Mouse (Mus musculus) hindbrain, embryonic 15.5 days (tissue): ENCODE measurements around the gene Gm11238. TPM values are rescaled to one million over a fixed set of nuclear protein-coding genes. Genes with fewer than 3 reads are reported as not detected.
"Not testable (repeated sequence)": the region's sequence is repeated elsewhere in the genome, so short reads cannot be mapped to it uniquely, and the experiment has no call there.

Experiments used
- ATAC-seq: fragments of 200-750 bp; cut with Nextera tagmentation; 2 replicates; pipeline ENCODE4 v1.8.0; 2017; ENCODE audit warnings: low read depth, moderate number of reproducible peaks, moderate TSS enrichment; ENCODE audit not compliant: low FRiP score
- H3K27ac ChIP-seq: fragments of 300-500 bp; sonication (generic); replicated peaks from 2 replicates; pipeline ENCODE4 v1.5.1; 2015; ENCODE audit warnings: mild to moderate bottlenecking, inconsistent platforms
- H3K27me3 ChIP-seq: fragments of 300-500 bp; sonication (generic); 2 replicates; pipeline ENCODE4 v1.6.1; 2015; ENCODE audit warnings: control low read depth, inconsistent platforms
- H3K36me3 ChIP-seq: fragments of 300-500 bp; sonication (generic); 2 replicates; pipeline ENCODE4 v1.6.1; 2015; ENCODE audit warnings: control low read depth, inconsistent platforms
- H3K4me1 ChIP-seq: fragments of 300-500 bp; sonication (generic); replicated peaks from 2 replicates; pipeline ENCODE4 v1.6.1; 2015; ENCODE audit warnings: control low read depth, inconsistent platforms
- H3K4me2 ChIP-seq: fragments of 300-500 bp; sonication (generic); 2 replicates; pipeline ENCODE4 v1.6.1; 2015; ENCODE audit warnings: moderate library complexity, mild to moderate bottlenecking, inconsistent platforms
- H3K4me3 ChIP-seq: fragments of 300-500 bp; sonication (generic); 2 replicates; pipeline ENCODE4 v1.5.1; 2015; ENCODE audit warnings: mild to moderate bottlenecking, inconsistent platforms
- H3K9ac ChIP-seq: fragments of 300-500 bp; sonication (generic); 2 replicates; pipeline ENCODE4 v1.6.1; 2015; ENCODE audit warnings: inconsistent platforms
- H3K9me3 ChIP-seq: fragments of 300-500 bp; sonication (generic); 2 replicates; pipeline ENCODE4 v1.6.1; 2016; ENCODE audit warnings: control low read depth, inconsistent platforms
- WGBS: fragments of 180-500 bp; shearing (Covaris S2); methylation state at CpG from one replicate; pipeline ENCODE4 v1.1.7; 2015; 5-methylcytosine and 5-hydroxymethylcytosine counted together
- polyA plus RNA-seq: library from polyadenylated mRNA; unstranded; fragments of >200 nt; fragmentation: Nextera tagmentation; extraction: Ambion mirVana; gene quantifications from 2 replicates; pipeline ENCODE4 v1.2.1, GENCODE M21; 2015

Gm11238 gene
- polyA plus RNA-seq = not detected in 2 replicates

GRCm38 (mm10) chr4:73607581-73607980 lies at the start of gene Gm11238:
Gm11238 (plus strand) TSS chr4:73607881.
- not testable (repeated sequence) for H3K4me3 ChIP-seq, ATAC-seq

GRCm38 (mm10) chr4:73599248-73599647 lies 8.4 kb upstream of the Gm11238 start:
- no peak overlapping the region for H3K4me3 ChIP-seq
- H3K36me3 ChIP-seq = no peaks in the 10 kb centered on the region
- no peak overlapping the region for H3K27ac ChIP-seq
- H3K4me2 ChIP-seq = no peak overlapping the region
- 7% methylated on average over 3 of the region's 3 CpGs for WGBS
- no peaks in the 10 kb centered on the region for H3K4me1 ChIP-seq
- no peak overlapping the region for H3K9ac ChIP-seq
- H3K27me3 ChIP-seq = no peaks in the 10 kb centered on the region
- peak; percentile 88 for ATAC-seq
- H3K9me3 ChIP-seq = no peaks in the 10 kb centered on the region

More at GRCm38 (mm10) chr4:73607581-73607980, at the start of gene Gm11238:
- H3K9ac ChIP-seq, H3K36me3 ChIP-seq, H3K4me2 ChIP-seq, H3K9me3 ChIP-seq, H3K27me3 ChIP-seq, H3K4me1 ChIP-seq, H3K27ac ChIP-seq: not testable (repeated sequence)
- no CpG with 5 or more reads among the region's 3 CpGs for WGBS

GRCm38 (mm10) chr4:73622684-73623083 lies 15.0 kb downstream of the Gm11238 start, which contains the start of gene Gm11237:
Gm11237 (plus strand) TSS chr4:73622984.
- H3K9me3 ChIP-seq, H3K27me3 ChIP-seq, H3K36me3 ChIP-seq, H3K27ac ChIP-seq, H3K4me2 ChIP-seq, H3K4me1 ChIP-seq, H3K4me3 ChIP-seq, ATAC-seq, H3K9ac ChIP-seq: not testable (repeated sequence)
- no CpG with 5 or more reads among the region's 3 CpGs for WGBS

- not testable (repeated sequence) for H3K36me3 ChIP-seq, H3K9ac ChIP-seq, H3K4me3 ChIP-seq, H3K4me1 ChIP-seq, H3K27ac ChIP-seq, ATAC-seq, H3K9me3 ChIP-seq, H3K4me2 ChIP-seq, H3K27me3 ChIP-seq
- WGBS = no CpG with 5 or more reads among the region's 4 CpGs
Observed at GRCm38 (mm10) chr4:73637821-73638220, 30.1 kb downstream of the Gm11238 start, which contains the start of gene Gm11236. Gm11236 (plus strand) TSS chr4:73638121.

- WGBS = 97% methylated on average over 4 of the region's 4 CpGs
- H3K4me1 ChIP-seq, H3K9me3 ChIP-seq, H3K9ac ChIP-seq, ATAC-seq, H3K4me3 ChIP-seq, H3K27ac ChIP-seq, H3K27me3 ChIP-seq, H3K36me3 ChIP-seq, H3K4me2 ChIP-seq: not testable (repeated sequence)
Observed at GRCm38 (mm10) chr4:73661864-73662263, 54.2 kb downstream of the Gm11238 start.

- WGBS = no CpG with 5 or more reads among the region's 4 CpGs
Observed at GRCm38 (mm10) chr4:73668054-73668453, 60.4 kb downstream of the Gm11238 start, which contains the start of gene Gm11239. Gm11239 (plus strand) TSS chr4:73668354.

GRCm38 (mm10) chr4:73683216-73683615 lies 75.5 kb downstream of the Gm11238 start, which contains the start of gene Gm428:
Gm428 (plus strand) TSS chr4:73683516.
- 78% methylated on average over 1 of the region's 4 CpGs for WGBS
- H3K4me1 ChIP-seq, H3K9me3 ChIP-seq, H3K9ac ChIP-seq, H3K27me3 ChIP-seq, H3K27ac ChIP-seq, ATAC-seq, H3K4me3 ChIP-seq, H3K36me3 ChIP-seq, H3K4me2 ChIP-seq: not testable (repeated sequence)

More at GRCm38 (mm10) chr4:73668054-73668453, 60.4 kb downstream of the Gm11238 start, which contains the start of gene Gm11239:
- H3K4me2 ChIP-seq, ATAC-seq, H3K27ac ChIP-seq, H3K9ac ChIP-seq, H3K27me3 ChIP-seq, H3K36me3 ChIP-seq, H3K4me3 ChIP-seq, H3K4me1 ChIP-seq, H3K9me3 ChIP-seq: not testable (repeated sequence)

Other genes with a start within 250 kb of the Gm11238 start
- gene Gm11487, start 202.8 kb upstream of the Gm11238 start, polyA plus RNA-seq = not detected in 2 replicates
- not detected in 2 replicates for gene Gm11237, start 15.1 kb downstream of the Gm11238 start, polyA plus RNA-seq
- not detected in 2 replicates for gene Gm11236, start 30.2 kb downstream of the Gm11238 start, polyA plus RNA-seq
- gene Gm11239, start 60.5 kb downstream of the Gm11238 start, polyA plus RNA-seq = not detected in 2 replicates
- gene Gm428, start 75.6 kb downstream of the Gm11238 start, polyA plus RNA-seq = not detected in 2 replicates
- 0.32 and 0.66 TPM in 2 replicates for gene Rasef, start 183.1 kb downstream of the Gm11238 start, polyA plus RNA-seq